ENCODE assay signal across 10 mouse cellular contexts in genomic region chr11:4802401-4802800, GRCm38 (mm10). TPM values are rescaled to one million over a fixed set of nuclear protein-coding genes. Genes with fewer than 3 reads are reported as not detected.
DNase-seq lines count a peak whose midpoint lies in the region; ATAC-seq and TF ChIP-seq lines count a peak whose summit lies in the region.
"Not testable (repeated sequence)": the region's sequence is repeated elsewhere in the genome, so short reads cannot be mapped to it uniquely, and the experiment has no call there.
"Had no signal": no experiment of that assay in that cellular context is flagged by ENCODE, and none has a peak within 500 bp of the region (broad histone marks: within the 10 kb centered on the region; RNA-seq: fewer than 3 reads in every experiment).

No protein-coding gene starts in this region.

- POLR2A ChIA-PET in Patski (lab: Charles Lee): interaction anchor here (0.6 kb wide), 1 partner anchor 13 kb away, joined by 3 read pairs; no protein-coding TSS in a partner anchor

- H3K36me3 ChIP-seq in E14TG2a.4 (ENCODE audit: insufficient read depth, low read length): peaks cover 62% of the 10 kb centered on the region
- H3K36me3 ChIP-seq in heart, adult 2 months (ENCODE audit: control insufficient read depth, insufficient read depth, low read length): peaks cover 18% of the 10 kb centered on the region
- H3K36me3 ChIP-seq in liver, adult 2 months (ENCODE audit: control insufficient read depth, insufficient read depth, low read length): peaks cover 28% of the 10 kb centered on the region

- H3K27ac ChIP-seq in heart, adult 2 months; liver, adult 2 months (replicated peaks; ENCODE audit: insufficient read depth, low read depth, low read length): not testable (repeated sequence)

- DNase-seq in ES-CJ7 (ENCODE audit: low read depth, low spot score) (peak; percentile 41), ZHBTc4 (ENCODE audit: low read depth, low spot score) (peak; percentile 55)
- not testable (repeated sequence) for DNase-seq in Patski (ENCODE audit: low read depth, low spot score); heart, adult 2 months
- peak; percentile 19 for DNase-seq in liver, adult 2 months (ENCODE audit: extremely low read depth, low read depth, low spot score)

- H3K4me1 ChIP-seq in E14TG2a.4 (replicated peaks; ENCODE audit: low read depth, low read length): peaks cover 88% of the 10 kb centered on the region
- not testable (repeated sequence) for H3K4me1 ChIP-seq in heart, adult 2 months (ENCODE audit: control insufficient read depth, insufficient read depth, low read length); liver, adult 2 months (ENCODE audit: control insufficient read depth, insufficient read depth, low read length)

- in situ Hi-C loops in Patski (cut with MboI; ENCODE audit: low pct_unique_long_range_greater_than_20kb): not testable (repeated sequence)

- H3K9me3 ChIP-seq in E14TG2a.4 (ENCODE audit: low read length): not testable (repeated sequence)

- not testable (repeated sequence) for TF ChIP-seq POLR2A in heart, adult 2 months (IDR thresholded peaks at IDR 0.05; ENCODE audit: insufficient read depth, low read depth, low read length); liver, adult 2 months (IDR thresholded peaks at IDR 0.05; ENCODE audit: extremely low read depth, insufficient read depth, low read length)

- H3K4me3 ChIP-seq in E14TG2a.4 (replicated peaks; ENCODE audit: low read length): peak overlapping the region; percentile 62
- H3K4me3 ChIP-seq in heart, adult 2 months; liver, adult 2 months (ENCODE audit: insufficient read depth, low read depth, low read length): not testable (repeated sequence)

- intact Hi-C loops in heart, adult 2 months (cut with DNase I): not testable (repeated sequence)

- not testable (repeated sequence) for TF ChIP-seq EP300 in heart, adult 2 months (IDR thresholded peaks at IDR 0.05; ENCODE audit: insufficient read depth, low read depth, low read length)

- not testable (repeated sequence) for H3K27me3 ChIP-seq in E14TG2a.4 (ENCODE audit: insufficient read depth, low read length); Patski; heart, adult 2 months (ENCODE audit: control insufficient read depth, insufficient read depth, low read length); liver, adult 2 months (ENCODE audit: control insufficient read depth, insufficient read depth, low read length)

- not testable (repeated sequence) for H3K79me2 ChIP-seq in heart, adult 2 months (replicated peaks; ENCODE audit: control insufficient read depth, insufficient read depth, low read length); liver, adult 2 months (ENCODE audit: control insufficient read depth, insufficient read depth, low read length)

- H3K9ac ChIP-seq in heart, adult 2 months (ENCODE audit: low read depth, low read length); liver, adult 2 months (ENCODE audit: low read depth, low read length): not testable (repeated sequence)

- not testable (repeated sequence) for TF ChIP-seq CTCF in E14TG2a.4 (conservative IDR thresholded peaks at IDR 0.05; ENCODE audit: low read length); liver, adult 2 months (IDR thresholded peaks at IDR 0.05; ENCODE audit: low read depth, low read length)
- peak; percentile 29 for TF ChIP-seq CTCF in Patski (IDR thresholded peaks at IDR 0.05)
- 0 out of 2 replicates have a peak, but pooled peaks have one; percentile 6 for TF ChIP-seq CTCF in heart, adult 2 months (IDR thresholded peaks at IDR 0.05)

- CTCF ChIA-PET in Patski (lab: Charles Lee): not testable (repeated sequence)

- 93% methylated on average over 2 of the region's 2 CpGs for WGBS in heart, adult 2 months
- WGBS in liver, adult 2 months: 94% methylated on average over 2 of the region's 2 CpGs

- ATAC-seq in Patski: not testable (repeated sequence)

RNA-seq across cellular contexts. Expression of gene Nf2, which starts 46.9 kb away (rescaled TPM):
- polyA plus RNA-seq in Patski (2021): 93.1 TPM
- total RNA-seq in heart, adult 2 months (2021): 10 to 100 TPM; 77.1 to 85.0 TPM
- 57.1 and 85.2 TPM in 2 replicates for polyA plus RNA-seq in heart, adult 2 months (2012; rRNA removed)
- 10.8 and 11.1 TPM in 2 replicates for total RNA-seq in liver, adult 2 months (2014; rRNA removed)
- 14.6 and 16.4 TPM in 2 replicates for polyA plus RNA-seq in liver, adult 2 months (2012; rRNA removed)

RNA-seq across cellular contexts. Expression of gene Cabp7, which starts 55.8 kb away (rescaled TPM):
- polyA plus RNA-seq in Patski (2021): 0.03 TPM
- total RNA-seq in heart, adult 2 months (2021): not detected
- not detected in 2 replicates for polyA plus RNA-seq in heart, adult 2 months (2012; rRNA removed)
- total RNA-seq in liver, adult 2 months (2014; rRNA removed): not detected in 2 replicates
- not detected in 2 replicates for polyA plus RNA-seq in liver, adult 2 months (2012; rRNA removed)
- total RNA-seq: adrenal gland, postnatal 25 days; common myeloid progenitor, adult 5-6 weeks; G1E had no signal
- polyA plus RNA-seq: erythroblast, embryonic 14.5 days; G1E had no signal
